Mouse (Mus musculus) urinary bladder, postnatal 25 days (tissue): ENCODE results near the gene Dcdc2a.

Source experiments
- DNase-seq: peaks from one replicate; pipeline ENCODE4 v3.0.0; 2022; ENCODE audit warnings: low spot score

Gene Dcdc2a

DNA sequence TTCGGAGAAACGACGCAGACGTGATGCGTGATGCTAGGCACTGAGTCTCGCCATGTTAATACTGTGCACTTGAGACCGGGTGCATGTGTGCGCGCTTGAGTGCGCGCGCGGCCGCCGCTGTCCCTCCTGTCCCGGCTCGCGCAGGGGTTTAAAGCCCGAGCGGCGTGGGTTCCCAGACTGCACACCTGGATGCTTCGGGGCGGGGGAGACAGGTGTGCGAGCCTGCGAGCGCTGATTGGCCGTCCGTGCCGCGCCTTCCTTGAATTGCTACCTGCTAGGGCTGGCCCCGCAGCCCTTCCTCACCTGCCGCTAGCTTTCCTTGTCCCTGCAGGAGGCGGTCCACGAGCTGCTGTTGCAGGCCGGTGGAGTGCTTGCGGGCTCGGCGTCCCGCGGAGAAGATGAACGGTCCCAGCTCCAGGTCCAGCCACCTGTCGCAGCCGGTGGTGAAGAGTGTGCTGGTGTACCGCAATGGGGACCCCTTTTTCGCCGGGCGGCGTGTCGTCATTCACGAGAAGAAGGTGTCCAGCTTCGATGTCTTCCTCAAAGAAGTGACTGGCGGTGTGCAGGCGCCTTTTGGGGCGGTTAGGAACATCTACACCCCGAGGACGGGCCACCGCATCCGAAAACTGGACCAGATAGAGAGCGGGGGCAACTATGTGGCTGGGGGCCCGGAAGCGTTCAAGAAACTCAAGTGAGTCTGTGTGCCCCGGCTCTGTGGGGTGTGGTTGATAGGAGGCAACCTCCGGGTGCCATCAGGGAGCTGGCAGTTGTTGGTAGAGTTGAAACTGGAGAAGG lies at the start of gene Dcdc2a:
Dcdc2a (plus strand) TSS at position 132 of the 795 bp plus-strand sequence.
- peak; percentile 4 for DNase-seq

DNA sequence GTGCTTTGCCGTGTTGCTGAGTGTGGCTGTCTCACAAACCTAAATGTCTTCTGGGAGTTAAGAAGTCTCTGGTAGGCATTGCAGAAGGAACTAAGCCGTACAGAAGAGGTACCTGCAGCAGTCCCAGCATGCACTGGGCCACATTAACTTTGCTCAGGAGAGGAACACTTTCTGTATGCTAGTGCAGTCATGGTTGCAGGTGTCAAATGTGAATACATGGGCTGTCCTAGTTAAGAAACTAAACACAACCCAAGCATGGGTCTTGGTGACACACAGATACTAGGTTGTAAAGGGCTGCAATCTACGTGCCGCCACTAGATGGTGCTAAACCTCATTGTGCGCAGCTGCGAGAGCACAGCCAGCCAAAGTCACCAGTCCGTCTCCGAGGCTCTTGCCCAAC lies 48.7 kb upstream of the Dcdc2a start:
- DNase-seq: no peak

DNA sequence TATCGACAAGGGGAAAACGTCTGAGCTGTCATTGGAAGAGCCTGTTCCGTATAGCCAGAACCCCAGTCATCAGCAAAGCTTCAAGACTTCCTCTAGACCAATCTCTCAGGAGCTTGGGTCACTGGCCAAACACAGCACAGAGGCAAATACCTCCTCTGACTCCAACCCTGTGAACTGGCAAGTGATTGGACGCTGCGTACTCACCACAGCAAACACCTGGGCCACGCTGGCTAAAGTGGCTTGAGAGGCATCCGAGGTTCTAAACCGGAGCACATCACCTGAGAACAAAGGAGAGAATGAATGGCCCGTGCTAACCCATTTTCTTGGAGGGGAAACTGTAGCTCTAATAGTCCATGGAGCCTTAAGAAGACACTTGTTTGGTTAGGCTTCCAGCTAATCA lies 37.5 kb upstream of the Dcdc2a start:
- no peak for DNase-seq

DNA sequence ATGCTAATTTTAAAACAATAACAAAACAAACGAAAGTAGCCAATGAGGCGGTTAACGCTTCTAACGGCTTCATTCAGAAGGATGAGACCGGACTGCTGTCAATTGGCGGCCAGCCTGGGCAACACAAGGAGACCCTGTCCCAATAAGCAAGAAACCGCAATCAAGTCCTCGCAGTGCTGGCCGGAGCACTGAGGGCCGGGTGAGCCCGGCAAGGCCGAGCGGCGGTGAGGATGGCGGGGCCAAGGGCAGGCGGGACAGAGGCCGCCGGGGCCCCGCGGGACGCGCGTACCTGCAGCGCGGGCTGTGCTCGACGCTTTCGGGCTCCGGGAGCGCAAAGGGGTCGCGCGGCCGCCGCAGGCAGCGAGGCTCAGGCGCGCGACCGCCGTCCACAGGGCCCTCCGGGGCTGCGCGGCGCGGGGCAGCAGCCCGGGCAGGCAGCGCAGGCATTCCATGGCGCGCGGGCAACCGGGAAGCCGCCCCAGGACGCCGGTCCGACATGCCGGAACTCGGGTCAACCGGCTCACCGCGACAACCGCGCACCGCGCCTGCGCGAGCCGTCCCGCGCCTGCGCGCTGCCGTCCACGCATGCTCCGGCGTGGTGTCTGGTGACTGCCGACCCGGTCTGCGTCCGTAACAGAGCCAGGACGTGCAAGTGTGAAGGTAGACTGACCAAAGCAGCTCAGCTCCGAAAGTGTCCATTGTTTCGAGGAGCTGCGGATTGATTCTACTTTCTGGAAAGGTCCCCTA lies 35.8 kb upstream of the Dcdc2a start, which contains the start of gene Mrs2:
Mrs2 (minus strand) TSS at position 587 of the 747 bp plus-strand sequence.
- DNase-seq: peak; percentile 84

DNA sequence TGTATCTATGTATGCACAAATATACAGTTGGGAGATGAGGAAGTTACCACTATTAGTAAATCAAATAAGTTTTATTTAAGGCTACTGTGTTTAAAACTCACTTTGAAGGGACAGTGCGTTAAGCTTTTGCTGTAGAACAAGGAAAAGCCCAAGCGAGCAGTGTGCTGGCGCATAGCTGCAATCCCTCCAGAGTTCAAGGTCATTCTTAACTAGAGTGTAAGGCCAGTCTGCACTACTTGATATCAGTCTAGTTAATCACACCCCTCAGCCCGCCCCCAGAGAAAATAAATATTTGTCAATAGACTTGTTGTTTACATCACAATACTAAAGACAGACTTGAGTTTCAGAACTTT lies 35.3 kb upstream of the Dcdc2a start:
- DNase-seq: peak; percentile 2

DNA sequence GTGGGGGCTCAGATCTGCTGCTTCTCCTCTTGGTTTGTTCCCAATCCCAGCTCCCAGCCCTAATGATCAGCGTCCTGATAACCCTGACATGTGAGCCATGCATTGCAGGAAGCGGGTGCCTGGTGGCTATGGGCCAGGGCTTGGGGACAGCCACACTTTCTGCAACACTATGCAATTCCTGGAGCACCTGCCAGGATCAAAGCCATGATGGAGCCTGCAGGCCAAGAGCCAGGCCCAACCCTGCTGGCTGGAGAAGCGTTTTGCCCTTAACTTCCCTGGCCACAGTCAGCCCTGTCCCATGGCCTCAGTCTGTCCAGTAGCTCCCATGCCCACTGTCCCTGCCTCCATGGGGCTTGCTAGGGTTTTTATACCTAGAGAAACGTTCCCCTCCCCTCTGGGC lies 33.4 kb upstream of the Dcdc2a start:
- DNase-seq: peak; percentile 1

DNA sequence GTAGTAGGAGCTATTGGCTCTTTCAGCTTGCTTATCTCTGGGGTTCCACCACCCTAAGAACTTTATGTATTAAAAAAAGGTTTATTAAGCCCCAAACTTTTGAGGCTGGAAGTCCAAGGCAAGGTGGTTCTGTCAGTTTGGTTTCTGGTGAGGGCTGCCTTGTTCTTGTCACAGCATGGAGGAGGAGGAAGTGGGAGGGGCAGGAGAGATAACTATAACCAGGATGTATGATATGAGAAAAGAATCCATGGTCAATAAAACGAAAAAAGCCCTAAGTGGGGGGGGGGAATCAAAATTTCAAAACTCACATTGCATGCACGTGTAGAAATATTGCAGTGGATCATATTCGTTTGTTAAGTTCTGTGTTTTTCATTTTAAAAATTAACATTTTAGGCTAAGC lies 32.7 kb upstream of the Dcdc2a start:
- DNase-seq: no peak

DNA sequence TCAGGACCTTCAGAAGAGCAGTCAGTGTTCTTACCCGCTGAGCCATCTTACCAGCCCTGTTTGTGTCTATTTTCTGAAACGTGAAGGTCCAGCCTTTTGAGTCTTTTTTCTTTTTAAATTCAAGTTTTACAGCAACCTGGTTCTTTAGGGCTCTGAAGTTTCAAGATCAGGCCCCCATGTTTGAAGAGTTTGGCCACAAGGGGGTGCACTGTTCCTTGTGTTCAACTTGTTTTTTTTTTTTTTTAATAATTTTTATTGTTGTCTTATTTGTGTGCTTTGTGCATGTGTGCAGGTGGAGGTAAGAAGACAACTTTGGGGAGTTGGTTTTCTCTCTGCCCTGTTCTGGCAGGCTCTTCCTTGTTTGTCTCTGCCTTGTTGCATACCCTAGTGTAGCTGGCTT lies 31.1 kb upstream of the Dcdc2a start:
- peak; percentile 52 for DNase-seq

DNA sequence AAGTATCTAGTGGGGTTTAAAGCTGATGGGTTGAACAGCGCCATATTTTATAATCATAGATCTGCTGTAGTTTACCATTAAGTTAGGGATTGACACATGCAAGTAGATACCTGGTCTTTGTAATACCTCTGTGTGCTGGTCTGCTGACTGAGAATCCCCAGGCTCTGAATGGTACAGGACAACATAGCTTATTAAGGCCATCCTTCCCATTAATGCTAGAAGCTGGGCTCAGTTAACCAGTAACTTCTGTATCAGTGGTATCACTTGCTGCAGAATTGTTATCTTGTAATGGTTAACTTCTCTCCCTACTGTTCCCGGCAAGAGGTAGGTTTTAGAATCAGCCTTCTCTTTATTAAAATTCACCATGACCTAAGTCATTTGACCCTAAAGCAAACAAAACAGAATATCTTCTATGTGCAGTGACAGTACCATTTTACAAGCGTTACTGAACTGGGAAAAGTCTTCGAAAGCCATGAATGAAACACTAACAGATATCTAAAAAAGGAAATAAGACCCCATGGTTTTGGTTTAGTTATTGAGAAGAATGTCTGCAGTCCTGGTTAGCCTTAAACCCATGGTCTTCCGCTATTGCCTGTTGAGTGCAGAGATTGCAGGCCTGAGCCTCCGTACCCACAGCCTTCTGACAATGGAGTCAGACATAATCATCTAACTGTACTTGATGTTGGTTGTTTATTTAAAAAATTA lies 29.2 kb upstream of the Dcdc2a start:
- no peak for DNase-seq

DNA sequence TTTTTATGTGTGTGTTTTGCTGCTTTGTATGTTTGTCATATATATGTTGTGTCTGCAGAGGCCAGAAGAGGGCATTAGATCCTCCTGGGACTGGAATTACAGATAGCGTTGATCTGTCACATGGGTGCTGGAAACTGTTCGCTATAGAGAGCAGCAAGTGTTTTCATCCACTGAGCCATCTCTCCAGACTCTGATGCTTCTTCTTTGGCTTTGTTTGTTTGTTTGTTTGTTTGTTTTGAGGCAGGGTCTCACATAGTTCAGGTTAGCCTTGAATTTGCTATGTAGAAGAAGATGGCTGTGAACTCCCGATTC lies 28.7 kb upstream of the Dcdc2a start:
- no peak for DNase-seq

DNA sequence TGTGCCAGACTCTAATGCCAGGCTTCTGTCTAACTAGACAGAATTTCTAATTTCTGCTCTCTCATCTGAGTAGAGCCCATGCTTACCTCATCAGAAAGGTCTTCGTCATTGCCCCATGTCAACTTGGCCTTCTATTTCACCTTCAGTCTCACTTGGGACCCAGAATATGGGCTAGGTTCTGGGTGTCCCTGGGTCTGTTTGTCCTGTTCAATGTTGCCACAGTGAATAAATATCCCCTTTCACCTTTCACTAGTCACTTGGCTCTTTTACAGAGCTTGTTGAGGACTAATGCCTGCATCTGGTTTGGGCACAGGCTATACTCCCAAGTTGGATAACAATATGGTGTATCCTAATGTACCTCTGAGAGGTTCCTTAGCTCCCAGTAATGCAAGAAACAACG lies 16.3 kb upstream of the Dcdc2a start:
- DNase-seq: no peak

DNA sequence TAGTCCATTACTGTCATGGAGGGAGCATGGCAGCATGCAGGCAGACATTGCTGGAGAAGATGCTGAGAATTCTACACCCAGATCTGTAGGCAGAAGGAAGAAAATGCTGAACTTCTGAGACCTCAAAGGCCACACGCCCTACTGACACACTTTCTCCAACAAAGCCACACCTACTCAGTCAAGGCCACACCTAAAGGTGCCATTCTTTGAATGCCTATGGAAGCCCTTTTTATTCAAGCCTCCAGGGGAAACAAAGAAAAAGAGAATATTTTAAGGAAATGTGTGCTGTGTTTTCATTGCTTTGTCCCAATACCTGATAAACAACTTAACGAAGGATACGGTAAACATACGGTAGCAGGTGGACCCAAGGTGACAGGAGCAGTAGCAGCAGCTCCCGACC lies 3.1 kb upstream of the Dcdc2a start:
- no peak for DNase-seq

DNA sequence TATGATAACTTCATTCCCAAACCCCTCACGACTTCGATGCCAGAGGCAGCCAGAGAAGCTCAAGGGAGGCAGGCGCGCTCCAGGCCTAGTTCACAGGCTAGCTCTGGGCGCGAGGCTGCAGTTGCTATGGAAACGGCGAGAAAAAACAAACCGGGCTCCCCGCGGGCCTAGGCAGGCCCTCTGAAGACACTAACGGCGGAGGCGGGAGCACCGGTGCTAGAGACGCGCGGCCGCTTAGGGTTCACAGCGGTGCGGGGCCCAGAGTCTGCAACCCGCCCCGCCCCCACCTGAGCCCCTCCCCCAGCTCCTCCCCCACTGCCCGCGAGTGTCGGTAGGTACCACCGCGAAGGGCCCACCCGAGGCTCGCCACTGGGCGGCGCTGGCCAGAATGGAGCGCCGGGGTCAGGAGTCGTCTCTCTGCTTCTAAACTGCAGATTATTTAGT lies 671 bp upstream of the Dcdc2a start:
- DNase-seq: peak; percentile 7

DNA sequence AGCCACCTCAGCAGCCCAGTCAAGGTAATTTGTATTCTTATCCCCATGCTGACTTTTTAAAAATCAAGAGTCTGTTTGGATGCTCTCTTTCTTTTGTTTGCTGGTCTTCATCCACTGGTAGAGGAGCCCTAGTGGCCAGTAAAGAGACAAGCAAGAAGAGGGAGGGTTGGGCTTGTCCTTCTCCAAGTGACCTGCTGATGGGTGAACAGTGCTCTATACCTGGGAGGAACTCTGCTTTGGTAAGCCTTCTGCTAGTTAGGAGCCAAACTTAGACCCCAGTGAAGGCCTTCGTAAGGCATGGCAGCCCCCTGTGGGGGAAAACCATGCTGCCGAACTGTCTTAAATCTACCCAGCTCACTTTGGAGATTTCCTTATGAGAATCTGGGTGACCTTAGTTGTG lies 10.9 kb downstream of the Dcdc2a start:
- DNase-seq: no peak

DNA sequence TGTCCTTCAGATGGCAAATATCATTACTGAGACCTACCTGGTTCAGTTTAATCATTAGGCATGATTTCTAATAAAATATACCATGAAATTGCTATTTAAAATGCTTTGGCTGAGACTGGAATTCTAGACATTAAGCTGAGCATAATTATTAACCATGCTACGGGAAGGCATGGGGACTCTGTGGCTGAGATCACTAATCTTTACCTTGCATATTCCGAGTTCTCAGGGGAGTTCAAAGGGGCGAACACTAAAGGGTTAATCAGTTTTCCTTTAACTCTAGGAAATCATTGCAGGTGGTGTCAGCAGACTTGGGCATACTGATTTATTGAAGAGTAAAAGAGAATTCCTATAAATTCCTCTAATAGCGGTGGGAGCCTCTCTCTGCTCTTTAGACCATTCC lies 11.4 kb downstream of the Dcdc2a start:
- no peak for DNase-seq

DNA sequence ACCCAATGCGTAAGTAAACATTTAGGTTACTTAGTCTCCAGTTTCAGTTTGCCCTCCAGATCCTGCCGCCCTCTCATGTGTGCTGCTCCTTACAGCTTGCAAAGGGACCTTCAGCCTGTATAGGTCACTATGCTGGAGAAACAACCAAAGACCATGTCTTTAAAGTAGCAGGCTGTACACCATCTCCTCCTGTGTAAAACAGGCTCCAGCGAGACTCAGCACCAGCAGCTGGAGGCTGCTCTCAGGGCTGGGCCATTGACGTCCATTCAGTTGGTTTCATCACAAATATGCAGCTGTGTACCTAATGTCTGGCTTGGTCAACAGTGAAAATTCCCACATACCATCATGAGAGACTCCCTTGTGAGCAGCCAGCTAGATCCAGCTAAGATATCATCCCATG lies 14.0 kb downstream of the Dcdc2a start:
- no peak for DNase-seq

DNA sequence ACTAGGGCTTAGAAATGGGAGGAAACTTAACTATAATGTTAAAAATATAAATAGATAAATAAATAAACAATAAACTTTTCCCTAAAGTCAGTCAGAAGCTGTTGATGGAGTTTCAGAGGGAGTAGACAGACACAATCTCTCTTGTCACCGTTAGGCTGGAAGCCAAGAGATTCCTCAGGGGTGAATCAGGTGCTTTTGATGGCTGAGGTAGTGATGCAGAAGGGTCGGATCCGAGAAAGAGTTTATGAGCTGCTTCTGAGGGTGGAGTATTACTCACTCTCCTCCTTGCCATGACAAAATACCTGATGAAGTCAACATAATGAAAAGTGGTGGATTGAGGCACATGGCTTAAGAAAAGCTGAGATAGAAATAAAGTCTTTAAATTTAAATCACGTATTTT lies 15.0 kb downstream of the Dcdc2a start:
- DNase-seq: no peak

DNA sequence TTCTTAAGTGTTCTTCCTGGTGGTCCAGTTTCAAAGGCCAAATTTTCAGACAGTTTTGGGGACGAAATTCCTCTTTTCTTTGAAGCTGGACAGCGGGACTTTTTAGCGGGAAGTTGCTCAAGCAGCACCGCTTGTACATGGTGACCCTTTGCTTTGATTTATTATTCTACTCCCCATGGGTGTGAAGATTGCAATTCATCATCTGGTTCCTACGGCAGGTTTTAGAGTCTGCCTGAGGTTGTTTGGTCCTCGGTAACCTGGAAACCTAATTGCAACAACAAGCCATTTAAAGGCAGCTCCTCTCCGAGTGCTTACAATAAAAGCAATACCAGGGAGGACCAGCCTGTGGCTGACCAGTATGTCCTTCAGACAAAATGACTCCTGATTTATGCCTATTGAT lies 21.5 kb downstream of the Dcdc2a start:
- DNase-seq: no peak

DNA sequence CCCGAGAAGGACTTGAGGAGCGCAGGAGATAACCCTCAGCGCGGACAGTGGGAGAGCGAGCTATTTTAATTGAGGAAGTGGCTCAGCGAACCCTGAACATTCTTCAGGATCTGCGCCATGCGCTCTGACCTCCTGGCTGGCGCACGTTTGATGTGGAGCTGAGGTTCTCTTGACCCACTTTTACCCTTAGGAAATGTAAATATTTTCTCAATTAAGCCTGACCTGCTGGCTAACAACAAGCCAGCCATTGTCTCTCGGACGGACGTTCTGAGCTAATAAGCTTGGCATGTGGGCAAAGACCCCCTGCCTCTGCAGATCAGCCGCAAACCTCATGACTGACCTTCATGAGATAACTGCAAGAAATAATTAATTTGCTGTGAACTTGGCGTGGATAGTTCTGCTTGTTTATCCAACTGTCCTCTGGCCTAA lies 27.4 kb downstream of the Dcdc2a start:
- DNase-seq: no peak

DNA sequence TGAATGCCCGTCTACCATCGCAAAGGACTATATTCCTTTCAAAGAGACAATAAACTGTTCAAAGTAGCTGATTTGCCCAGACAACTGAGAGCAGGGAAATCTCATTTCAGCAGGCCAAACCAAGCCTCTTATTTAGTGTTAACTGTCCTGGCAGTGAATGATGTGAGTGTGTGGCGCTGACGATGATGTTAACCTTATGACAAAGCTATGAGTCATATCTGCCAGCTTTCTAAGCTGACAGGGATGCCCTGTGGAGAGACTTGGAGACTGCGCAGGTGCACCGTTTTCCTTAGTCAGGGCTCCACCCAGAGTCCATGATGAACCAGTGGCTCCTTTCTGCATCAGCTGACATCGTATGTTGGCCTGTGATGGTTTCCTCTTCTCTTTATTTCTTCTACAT lies 29.3 kb downstream of the Dcdc2a start:
- DNase-seq: no peak

DNA sequence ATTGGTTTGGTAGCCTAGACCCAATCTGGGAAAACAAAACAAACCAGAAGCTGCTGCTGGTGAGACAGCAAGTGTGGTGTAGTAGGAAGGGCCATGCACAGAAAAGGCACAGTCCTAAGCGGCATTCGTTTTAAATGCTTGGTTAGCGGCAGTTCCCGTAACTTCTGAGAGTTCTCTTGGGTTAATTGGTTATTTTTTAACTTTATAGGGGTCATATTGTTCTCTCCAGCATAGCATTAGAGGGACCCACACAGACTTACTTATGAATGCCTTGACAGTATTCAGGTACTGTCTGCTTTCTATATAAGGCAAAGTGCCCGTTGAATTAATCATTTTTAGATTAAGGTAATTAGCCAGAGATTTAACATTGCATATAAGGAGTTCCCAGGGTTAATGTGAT lies 35.5 kb downstream of the Dcdc2a start:
- no peak for DNase-seq

DNA sequence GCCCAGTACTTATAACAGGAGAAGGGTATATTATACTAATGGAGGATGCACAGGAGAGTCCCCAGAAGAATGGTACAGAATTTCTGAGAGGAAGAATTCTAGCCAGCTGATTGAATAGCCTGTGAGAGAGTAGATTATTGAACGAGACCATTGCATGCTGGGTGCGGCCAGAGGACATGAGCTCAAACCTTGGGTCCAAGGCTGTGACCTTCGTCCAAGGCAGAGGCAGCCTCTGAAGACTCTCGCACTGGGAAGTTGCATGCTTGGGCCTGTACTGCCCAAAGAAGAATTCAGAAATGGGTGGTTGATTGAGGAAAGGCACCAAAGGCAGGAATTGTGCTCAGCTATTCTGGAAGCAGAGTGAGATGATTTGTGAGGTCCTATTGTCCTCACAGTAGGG lies 38.0 kb downstream of the Dcdc2a start:
- DNase-seq: no peak

DNA sequence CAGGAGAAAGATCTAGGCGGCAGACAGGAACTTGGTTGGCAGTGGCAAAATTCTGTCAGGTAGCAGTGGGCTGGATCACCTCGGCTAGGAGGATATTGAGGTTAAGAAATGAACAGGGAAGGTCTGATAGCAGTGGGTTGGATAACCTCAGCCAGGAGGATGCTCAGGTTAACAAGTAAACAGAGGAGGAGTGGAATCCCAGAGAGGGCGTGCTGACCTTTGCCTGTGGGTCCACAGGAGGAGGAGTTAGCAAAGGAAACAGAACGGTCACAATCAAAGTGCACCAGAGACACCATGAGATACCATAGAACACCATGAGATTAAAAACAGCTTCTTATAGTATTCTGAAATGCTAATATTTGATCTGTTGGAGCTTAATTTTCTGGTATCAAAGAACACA lies 38.6 kb downstream of the Dcdc2a start:
- DNase-seq: no peak
